Mouse (Mus musculus): Measurements from ENCODE around the gene 1700080E11Rik.

DNA sequence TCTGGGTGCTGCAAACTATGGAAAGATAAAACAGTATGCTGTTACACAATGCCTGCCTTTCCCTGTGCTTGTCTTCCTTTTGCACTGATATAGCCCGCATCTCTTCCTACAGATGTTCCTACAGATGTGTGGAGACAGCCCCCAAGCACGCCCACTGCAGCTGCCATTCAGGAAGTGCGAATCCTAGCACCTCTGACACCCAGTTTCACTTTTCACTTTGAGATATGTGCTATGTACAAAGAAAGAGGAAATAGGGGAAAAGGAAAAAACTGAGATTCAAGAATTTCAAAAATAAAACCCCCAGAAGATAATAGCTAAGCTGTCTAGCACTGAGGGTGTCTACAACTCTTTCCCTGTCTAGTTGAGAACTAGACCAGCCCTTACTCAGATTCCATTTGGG, 41.8 kb upstream of the 1700080E11Rik start:
- TF ChIP-seq POLR2A (IDR thresholded peaks at IDR 0.05; ENCODE audit: low read depth, low read length): no peak
- no peak for TF ChIP-seq CTCF (IDR thresholded peaks at IDR 0.05; ENCODE audit: extremely low read depth, insufficient read length, insufficient replicate concordance, low read depth, low read length)

Data from small intestine, adult 2 months (tissue).